10 mouse cellular contexts compared by ENCODE assay signal in genomic region chr19:6163872-6164547, GRCm38 (mm10). TPM values are rescaled to one million over a fixed set of nuclear protein-coding genes. Genes with fewer than 3 reads are reported as not detected.
DNase-seq lines count a peak whose midpoint lies in the region; ATAC-seq and TF ChIP-seq lines count a peak whose summit lies in the region.
"Had no signal": no experiment of that assay in that cellular context is flagged by ENCODE, and none has a peak within 500 bp of the region (broad histone marks: within the 10 kb centered on the region; RNA-seq: fewer than 3 reads in every experiment).

No protein-coding gene starts in this region.

- H3K4me2 ChIP-seq in stomach, postnatal 0 days (replicated peaks; ENCODE audit: low read depth), result no peak overlapping the region
- H3K4me2 ChIP-seq: stomach, embryonic 15.5 days had no signal

- H3K4me3 ChIP-seq in stomach, postnatal 0 days (ENCODE audit: low read depth, low read length), result no peak overlapping the region
- H3K4me3 ChIP-seq: stomach, embryonic 15.5 days had no signal

- peak; percentile 9 to 28 for DNase-seq in spleen, postnatal 36 days (ENCODE audit: low spot score in 2 of 2)
- no peak for DNase-seq in spleen, postnatal 4 days (ENCODE audit: low spot score in 2 of 2)
- DNase-seq in heart, adult 8-10 months (ENCODE audit: low spot score), result peak; percentile 53
- DNase-seq in kidney, postnatal 25 days, result peak; percentile 58 to 74
- peak; percentile 23 for DNase-seq in stomach, postnatal 0 days (ENCODE audit: low spot score)
- no peak for DNase-seq in right cerebral cortex, postnatal 14 days
- no peak for DNase-seq in layer of hippocampus, postnatal 25 days (ENCODE audit: extremely low spot score in 1 of 2, low spot score in 1 of 2)

- H3K4me1 ChIP-seq in stomach, postnatal 0 days (replicated peaks; ENCODE audit: control insufficient read depth, insufficient read depth), result no peaks in the 10 kb centered on the region
- H3K4me1 ChIP-seq: stomach, embryonic 15.5 days had no signal

- WGBS in stomach, postnatal 0 days, result 47% methylated on average over 10 of the region's 10 CpGs

- H3K9ac ChIP-seq in stomach, postnatal 0 days (ENCODE audit: low read length), result no peak overlapping the region
- H3K9ac ChIP-seq: stomach, embryonic 15.5 days had no signal

- no peaks in the 10 kb centered on the region for H3K27me3 ChIP-seq in stomach, postnatal 0 days (ENCODE audit: control insufficient read depth, insufficient read depth, low read length)
- H3K27me3 ChIP-seq: stomach, embryonic 15.5 days had no signal

- no peak overlapping the region for H3K27ac ChIP-seq in stomach, postnatal 0 days (replicated peaks)
- H3K27ac ChIP-seq: stomach, embryonic 15.5 days had no signal

- H3K9me3 ChIP-seq in stomach, postnatal 0 days (ENCODE audit: control insufficient read depth, low read length), result no peaks in the 10 kb centered on the region
- H3K9me3 ChIP-seq: stomach, embryonic 15.5 days had no signal

- no peak for TF ChIP-seq EP300 in stomach, postnatal 0 days (optimal IDR thresholded peaks at IDR 0.05)

- ATAC-seq in stomach, postnatal 0 days (ENCODE audit: low FRiP score, low TSS enrichment), result peak; percentile 45; the same call in 1 of the 2 replicates
- ATAC-seq: inflammation-experienced regulatory T-cells, adult 6 months had no signal

- H3K36me3 ChIP-seq in stomach, postnatal 0 days (ENCODE audit: control insufficient read depth, insufficient read depth, low read length), result no peaks in the 10 kb centered on the region
- H3K36me3 ChIP-seq: stomach, embryonic 15.5 days had no signal

- no peak for TF ChIP-seq CTCF in stomach, postnatal 0 days (IDR thresholded peaks at IDR 0.05; ENCODE audit: low read depth)

RNA-seq across cellular contexts. Expression of gene Majin, which starts 20.2 kb away (rescaled TPM):
- not detected for total RNA-seq in heart, adult 8-10 months (2022)
- 0.11 TPM in 1 of 2 replicates, not detected in the other for polyA plus RNA-seq in stomach, postnatal 0 days (2015; fragmentation: Nextera tagmentation; extraction: Ambion mirVana)
- total RNA-seq in layer of hippocampus, postnatal 25 days (2021), result not detected
- polyA plus RNA-seq: embryonic facial prominence, embryonic 14.5 days; stomach, embryonic 15.5 days had no signal

RNA-seq across cellular contexts. Expression of gene Arl2, which starts 22.7 kb away (rescaled TPM):
- 10 to 100 TPM; 77.6 to 82.7 (median 79.4) TPM for total RNA-seq in heart, adult 8-10 months (2022)
- polyA plus RNA-seq in stomach, postnatal 0 days (2015; fragmentation: Nextera tagmentation; extraction: Ambion mirVana), result 74.0 and 77.2 TPM in 2 replicates
- total RNA-seq in layer of hippocampus, postnatal 25 days (2021), result 10 to 100 TPM; 75.5 to 76.1 TPM

RNA-seq across cellular contexts. Expression of gene Batf2, which starts 23.2 kb away (rescaled TPM):
- 1 to 10 TPM in 1 of 4 experiments, under 1 TPM in 3; 0.31 to 1.4 (median 0.43) TPM for total RNA-seq in heart, adult 8-10 months (2022)
- 0.49 and 0.52 TPM in 2 replicates for polyA plus RNA-seq in stomach, postnatal 0 days (2015; fragmentation: Nextera tagmentation; extraction: Ambion mirVana)
- total RNA-seq in layer of hippocampus, postnatal 25 days (2021), result under 1 TPM; 0.45 to 0.69 TPM
- polyA plus RNA-seq: inflammation-experienced regulatory T-cells, adult 6 months had no signal

RNA-seq across cellular contexts. Expression of gene Snx15, which starts 35.9 kb away (rescaled TPM):
- 10 to 100 TPM; 14.8 to 18.0 (median 15.6) TPM for total RNA-seq in heart, adult 8-10 months (2022)
- polyA plus RNA-seq in stomach, postnatal 0 days (2015; fragmentation: Nextera tagmentation; extraction: Ambion mirVana), result 24.7 and 25.0 TPM in 2 replicates
- total RNA-seq in layer of hippocampus, postnatal 25 days (2021), result 10 to 100 TPM; 36.7 to 40.7 TPM

RNA-seq across cellular contexts. Expression of gene Sac3d1, which starts 45.6 kb away (rescaled TPM):
- total RNA-seq in heart, adult 8-10 months (2022), result 10 to 100 TPM in 1 of 4 experiments, 1 to 10 TPM in 3; 8.0 to 10.4 (median 9.0) TPM
- 26.8 and 29.4 TPM in 2 replicates for polyA plus RNA-seq in stomach, postnatal 0 days (2015; fragmentation: Nextera tagmentation; extraction: Ambion mirVana)
- 10 to 100 TPM; 15.5 to 17.9 TPM for total RNA-seq in layer of hippocampus, postnatal 25 days (2021)

Comparison
In these comparisons a context has a peak if more than half of its experiments do, and no peak if none do; other contexts are left out.
1. DNase-seq: peak in spleen, postnatal 36 days (2 of 2), heart, adult 8-10 months (single experiment), kidney, postnatal 25 days (2 of 2) and stomach, postnatal 0 days (single experiment); none in spleen, postnatal 4 days (0 of 2), right cerebral cortex, postnatal 14 days (single experiment) and layer of hippocampus, postnatal 25 days (0 of 2).